In genomic region chr4:65489711-65490110, GRCm38 (mm10) we compare ENCODE assay signal across 15 mouse cellular contexts.
"Had no signal": no experiment of that assay in that cellular context is flagged by ENCODE, and none has a peak within 500 bp of the region (broad histone marks: within the 10 kb centered on the region; RNA-seq: fewer than 3 reads in every experiment).

No protein-coding gene starts in this region.

- H3K4me2 ChIP-seq: limb, embryonic 15.5 days; liver, embryonic 12.5 days; lung, embryonic 14.5 days; neural tube, embryonic 15.5 days had no signal

- H3K36me3 ChIP-seq: limb, embryonic 15.5 days; liver, embryonic 12.5 days; midbrain, embryonic 10.5 days; neural tube, embryonic 15.5 days had no signal

- H3K4me1 ChIP-seq: limb, embryonic 15.5 days; liver, embryonic 12.5 days; neural tube, embryonic 15.5 days had no signal

- ATAC-seq: intestine, embryonic 16.5 days; liver, embryonic 12.5 days had no signal

- DNase-seq: lung, embryonic 14.5 days; lung, postnatal 10 days; lung, postnatal 4 days; midbrain, embryonic 14.5 days; right cerebral cortex, postnatal 4 days; spleen, adult 18-20 months; thymus, adult 18-20 months; thymus, postnatal 25 days had no signal

- H3K9ac ChIP-seq: limb, embryonic 15.5 days; liver, embryonic 12.5 days; lung, embryonic 14.5 days; neural tube, embryonic 15.5 days had no signal

- H3K9me3 ChIP-seq: limb, embryonic 15.5 days; liver, embryonic 12.5 days; midbrain, embryonic 10.5 days; neural tube, embryonic 15.5 days had no signal

- H3K4me3 ChIP-seq: left cerebral cortex, adult 2 months; limb, embryonic 15.5 days; liver, embryonic 12.5 days; midbrain, embryonic 10.5 days; myocyte; neural tube, embryonic 15.5 days had no signal

- H3K27me3 ChIP-seq: limb, embryonic 15.5 days; liver, embryonic 12.5 days; neural tube, embryonic 15.5 days had no signal

- H3K27ac ChIP-seq: left cerebral cortex, adult 2 months; limb, embryonic 15.5 days; liver, embryonic 12.5 days; midbrain, embryonic 10.5 days; neural tube, embryonic 15.5 days had no signal
